Mouse (Mus musculus): ENCODE results near the gene Rhbdl1.

The Rhbdl1 gene

GRCm38 (mm10) chr17:25837076-25837410 is at the start of gene Rhbdl1:
Rhbdl1 (minus strand) TSS chr17:25837295.
- DNase-seq (ENCODE audit: low read depth, low spot score) = peak; percentile 61

GRCm38 (mm10) chr17:25886806-25887205 is 49.7 kb upstream of the Rhbdl1 start:
- DNase-seq (ENCODE audit: low read depth, low spot score) = no peak

GRCm38 (mm10) chr17:25885636-25886035 is 48.5 kb upstream of the Rhbdl1 start:
- DNase-seq (ENCODE audit: low read depth, low spot score) = no peak

GRCm38 (mm10) chr17:25883824-25884223 is 46.7 kb upstream of the Rhbdl1 start:
- DNase-seq (ENCODE audit: low read depth, low spot score) = no peak

GRCm38 (mm10) chr17:25883268-25883667 is 46.2 kb upstream of the Rhbdl1 start:
- no peak for DNase-seq (ENCODE audit: low read depth, low spot score)

DNA sequence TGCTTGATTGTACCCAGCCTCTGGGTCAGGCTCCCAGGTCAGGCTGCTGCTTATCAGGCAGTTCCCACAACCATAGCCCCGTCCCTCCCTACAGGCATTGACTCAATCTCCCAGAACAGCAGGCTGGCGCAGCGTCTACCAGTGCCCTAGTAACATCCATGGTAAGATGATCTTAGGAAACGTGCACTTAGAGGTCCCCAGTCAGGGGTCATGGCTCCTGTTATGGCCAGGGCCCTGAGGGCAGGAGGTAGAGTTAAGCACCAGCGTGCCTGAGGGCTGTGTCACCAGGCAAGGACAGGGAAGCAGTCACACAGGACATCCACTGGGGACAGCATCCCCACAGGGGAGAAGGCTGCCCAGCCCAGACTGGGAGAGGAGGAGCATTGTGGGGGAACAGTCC is 45.2 kb upstream of the Rhbdl1 start:
- no peak for DNase-seq (ENCODE audit: low read depth, low spot score)

DNA sequence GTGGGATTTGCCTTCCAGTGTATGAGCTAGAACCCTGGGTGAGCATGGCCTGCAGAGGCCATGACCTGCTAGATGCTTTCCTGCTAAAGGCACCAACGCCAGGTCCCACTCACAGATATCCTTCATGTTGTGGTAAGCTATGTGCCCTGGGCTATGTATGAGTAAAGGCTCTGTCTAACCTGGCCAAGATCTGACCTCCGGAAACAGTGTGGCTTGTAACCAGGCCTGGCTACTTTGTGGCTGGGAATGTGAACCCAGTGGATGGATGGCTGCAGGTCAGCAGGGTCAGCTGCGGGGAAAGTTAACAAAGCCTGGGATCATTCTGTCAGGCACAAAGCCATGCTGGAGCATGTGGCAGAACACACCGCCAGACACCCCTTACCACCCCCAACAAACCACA is 44.6 kb upstream of the Rhbdl1 start:
- no peak for DNase-seq (ENCODE audit: low read depth, low spot score)

DNA sequence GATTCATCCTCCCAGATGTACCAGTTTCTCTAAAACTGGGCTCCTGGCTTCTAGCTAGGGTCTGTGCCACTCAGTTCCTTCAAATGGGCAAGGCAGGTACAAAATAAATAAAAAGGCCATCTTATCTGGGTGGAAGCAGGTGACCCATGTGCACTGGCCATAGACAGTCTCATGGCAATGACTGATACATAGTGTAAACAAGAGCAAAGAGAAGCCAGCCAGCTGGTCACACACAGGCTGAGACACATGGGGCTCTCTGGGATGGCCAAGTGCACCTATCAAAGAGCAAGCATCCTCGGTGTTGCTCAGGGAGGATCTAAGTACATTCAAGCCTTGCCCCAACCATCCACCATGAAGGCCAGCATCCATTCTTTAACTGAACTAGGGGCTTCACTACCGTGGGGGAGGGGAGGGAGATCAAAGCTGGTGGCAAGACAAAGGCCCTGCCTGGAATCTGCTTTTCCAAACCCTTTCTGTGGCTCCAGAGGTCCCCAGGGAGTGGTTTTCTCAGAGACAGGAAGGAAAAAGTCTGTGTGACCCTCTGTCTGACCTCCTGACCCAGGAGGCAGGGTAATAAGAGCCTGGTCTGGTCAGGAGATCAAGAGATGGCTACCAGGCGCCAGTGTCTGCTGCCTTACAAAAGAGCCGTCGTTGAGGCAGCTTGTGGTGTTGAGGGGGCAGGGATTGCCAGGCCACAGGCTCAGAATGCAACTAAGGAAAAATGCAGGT is 44.0 kb upstream of the Rhbdl1 start:
- peak; percentile 82 for DNase-seq (ENCODE audit: low read depth, low spot score)

- no peak for DNase-seq (ENCODE audit: low read depth, low spot score)
Measured at GRCm38 (mm10) chr17:25880196-25880910, 43.3 kb upstream of the Rhbdl1 start, which contains the start of gene Wfikkn1. Wfikkn1 (minus strand) TSS chr17:25880858.

DNA sequence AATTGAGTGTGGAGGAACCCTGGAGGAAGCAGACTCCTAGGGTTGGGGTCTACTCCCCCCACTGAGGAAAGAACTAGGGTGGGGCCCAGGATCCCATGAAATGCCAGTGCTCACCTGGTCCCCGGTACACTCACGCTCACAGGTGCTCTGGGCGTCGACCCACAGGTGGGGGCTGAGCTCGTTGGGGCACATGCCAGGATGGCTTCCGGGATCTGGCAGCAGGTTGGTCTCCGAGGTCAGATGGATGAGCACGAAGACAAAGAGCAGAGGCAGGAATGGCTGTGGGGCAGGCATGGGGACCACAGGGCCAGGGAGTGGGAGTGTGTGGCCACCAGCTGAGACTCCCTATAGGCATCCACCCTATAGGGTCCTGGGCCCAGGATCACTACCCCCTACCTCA is 42.7 kb upstream of the Rhbdl1 start:
- no peak for DNase-seq (ENCODE audit: low read depth, low spot score)

DNA sequence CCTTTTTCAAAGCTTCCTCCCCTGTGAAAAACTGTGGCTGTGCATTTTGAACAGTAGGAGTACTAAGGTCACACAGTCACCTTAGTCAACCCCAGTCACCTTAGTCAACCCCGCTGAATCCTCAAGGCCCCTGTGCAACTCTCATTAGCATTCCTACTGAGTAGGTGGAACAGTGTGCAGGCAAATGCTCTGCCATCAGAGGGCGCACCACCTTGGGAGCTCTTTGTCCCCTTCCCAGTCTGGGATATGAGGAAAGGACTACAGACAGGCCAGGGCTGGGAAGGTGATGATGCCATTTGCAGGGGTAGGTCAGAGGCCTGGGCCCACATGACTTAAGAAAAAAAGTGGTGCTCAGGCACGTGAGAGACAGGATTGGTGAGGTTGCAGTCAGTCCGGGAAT is 42.2 kb upstream of the Rhbdl1 start:
- no peak for DNase-seq (ENCODE audit: low read depth, low spot score)

DNA sequence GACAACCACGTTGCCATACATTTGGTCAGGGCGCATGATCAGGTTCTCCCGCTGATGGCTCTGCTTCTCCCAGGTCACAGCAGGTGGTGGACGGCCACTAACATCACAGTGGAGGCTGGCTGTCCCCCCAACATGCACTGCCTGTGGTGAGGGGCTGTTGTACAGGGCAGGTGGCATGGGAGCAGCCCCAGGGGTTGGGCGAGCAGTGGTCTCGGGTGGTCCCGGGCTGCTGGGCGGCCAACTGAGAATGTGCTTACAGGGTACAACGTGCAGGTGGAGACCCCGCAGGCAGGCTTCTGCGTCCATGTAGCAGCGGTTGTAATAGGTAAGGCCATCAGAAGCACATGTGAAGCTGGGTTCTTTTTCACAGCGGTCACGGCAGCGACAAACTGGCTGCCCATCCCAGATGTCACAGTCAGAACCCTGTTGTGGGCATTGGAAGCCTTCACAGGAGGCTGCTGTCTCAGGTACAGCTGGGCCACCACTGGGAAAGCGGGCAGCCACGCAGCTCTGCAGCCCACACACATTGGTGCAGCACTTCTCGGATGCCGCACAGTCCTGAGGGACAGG is 41.6 kb upstream of the Rhbdl1 start:
- DNase-seq (ENCODE audit: low read depth, low spot score) = no peak

GRCm38 (mm10) chr17:25877741-25878610 is 40.9 kb upstream of the Rhbdl1 start:
- no peak for DNase-seq (ENCODE audit: low read depth, low spot score)

DNA sequence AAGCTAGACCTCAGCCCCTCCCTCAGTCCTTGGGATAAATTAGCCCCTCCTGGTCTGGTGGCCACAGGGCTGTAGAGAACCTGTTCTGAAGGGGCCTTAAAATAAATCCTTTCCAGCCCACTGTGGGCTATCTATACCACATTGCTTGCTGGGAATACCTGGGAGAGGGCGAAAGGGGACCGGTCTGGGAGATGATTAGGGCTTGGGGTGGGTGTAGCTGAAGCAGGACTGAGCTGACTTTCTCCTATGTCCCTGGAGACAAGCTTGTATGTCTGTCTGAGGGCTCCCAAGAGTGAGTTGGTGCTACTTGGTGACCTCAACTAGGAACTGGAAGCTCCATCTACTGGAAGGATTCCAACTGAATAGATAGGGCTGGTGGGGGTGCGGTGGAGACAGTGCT is 39.9 kb upstream of the Rhbdl1 start:
- DNase-seq (ENCODE audit: low read depth, low spot score) = no peak

- DNase-seq (ENCODE audit: low read depth, low spot score) = no peak
Measured at GRCm38 (mm10) chr17:25876347-25876915, 39.3 kb upstream of the Rhbdl1 start.

DNA sequence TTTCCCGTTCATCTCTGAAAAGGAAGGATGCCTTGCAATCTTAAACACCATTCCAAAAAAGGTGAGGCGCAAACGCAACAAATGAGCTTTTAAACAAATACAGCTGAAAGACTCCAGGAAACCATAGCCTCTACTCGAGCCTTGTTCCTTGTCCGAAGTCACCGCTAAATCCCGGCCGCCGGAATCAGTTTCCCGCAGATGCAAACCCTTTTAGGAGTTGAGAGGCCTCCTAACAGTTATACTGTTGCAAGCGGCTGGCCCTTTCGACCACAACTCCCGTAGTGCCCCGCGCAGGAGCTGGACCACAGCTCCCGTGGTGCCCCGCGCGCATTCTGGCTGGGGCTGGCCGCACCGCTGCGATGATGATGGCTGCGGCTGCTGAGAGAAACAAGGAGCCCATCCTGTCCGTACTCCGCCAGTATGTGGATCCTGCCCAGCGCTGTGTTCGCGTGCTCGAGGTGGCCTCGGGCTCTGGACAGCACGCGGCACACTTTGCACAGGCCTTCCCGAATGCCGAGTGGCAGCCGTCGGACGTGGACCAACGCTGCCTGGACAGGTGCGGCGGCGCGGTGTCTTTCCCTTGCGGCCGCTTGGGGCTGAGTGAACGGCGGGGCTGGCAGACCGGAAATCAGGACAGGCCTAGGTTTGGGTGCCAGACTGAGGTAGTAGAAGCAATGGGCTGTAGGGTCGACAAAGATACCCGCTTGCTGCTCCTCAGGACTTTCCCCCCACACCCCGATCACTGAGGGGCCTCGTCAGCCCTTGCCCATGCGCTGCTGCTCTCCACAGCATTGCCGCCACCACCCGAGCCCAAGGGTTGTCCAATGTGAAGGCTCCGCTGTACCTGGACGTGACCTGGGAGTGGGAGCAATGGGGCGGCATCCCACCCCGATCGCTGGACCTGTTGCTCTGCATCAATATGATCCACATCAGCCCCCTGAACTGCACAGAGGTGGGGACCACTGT is 38.4 kb upstream of the Rhbdl1 start:
- DNase-seq (ENCODE audit: low read depth, low spot score) = peak; percentile 86

GRCm38 (mm10) chr17:25874721-25875170 is 37.7 kb upstream of the Rhbdl1 start, which contains the start of gene Mettl26:
Mettl26 (plus strand) TSS chr17:25875074.
- peak; percentile 92 for DNase-seq (ENCODE audit: low read depth, low spot score)

GRCm38 (mm10) chr17:25874148-25874720 is 37.1 kb upstream of the Rhbdl1 start:
- DNase-seq (ENCODE audit: low read depth, low spot score) = no peak

DNA sequence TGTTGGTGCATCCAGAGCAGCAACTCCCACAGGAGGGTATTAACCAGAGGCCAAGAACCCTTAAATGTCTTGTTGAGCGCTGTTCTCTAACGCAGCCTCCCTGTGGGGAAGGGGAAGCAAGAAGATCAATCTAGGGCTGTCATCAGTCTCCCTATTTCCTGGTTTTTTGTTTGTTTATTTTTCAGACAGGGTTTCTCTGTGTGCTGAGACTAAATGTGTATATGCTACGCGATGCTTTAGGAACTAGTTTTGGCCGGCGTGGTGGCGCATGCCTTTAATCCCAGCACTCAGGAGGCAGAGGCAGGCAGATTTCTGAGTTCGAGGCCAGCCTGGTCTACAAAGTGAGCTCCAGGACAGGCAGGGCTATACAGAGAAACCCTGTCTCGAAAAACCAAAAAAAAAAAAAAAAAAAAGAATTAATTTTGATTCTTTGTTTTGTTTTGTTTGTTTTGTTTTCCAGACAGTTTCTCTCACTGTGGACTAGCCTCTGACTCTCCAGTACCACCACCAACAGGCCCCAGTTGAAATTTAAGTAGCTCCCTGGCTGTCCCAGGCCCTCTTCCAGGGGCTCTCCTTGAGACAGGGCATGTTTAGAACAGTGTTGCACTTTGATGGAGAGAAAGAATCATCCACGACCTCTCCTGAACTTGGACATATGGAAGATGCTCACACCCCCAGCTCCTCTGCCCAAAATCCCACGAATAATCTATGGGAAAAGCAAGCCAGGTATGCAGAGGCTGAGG is 36.5 kb upstream of the Rhbdl1 start:
- DNase-seq (ENCODE audit: low read depth, low spot score) = no peak
